Mouse (Mus musculus): ENCODE data around the gene Hivep3.

The Hivep3 gene

DNA sequence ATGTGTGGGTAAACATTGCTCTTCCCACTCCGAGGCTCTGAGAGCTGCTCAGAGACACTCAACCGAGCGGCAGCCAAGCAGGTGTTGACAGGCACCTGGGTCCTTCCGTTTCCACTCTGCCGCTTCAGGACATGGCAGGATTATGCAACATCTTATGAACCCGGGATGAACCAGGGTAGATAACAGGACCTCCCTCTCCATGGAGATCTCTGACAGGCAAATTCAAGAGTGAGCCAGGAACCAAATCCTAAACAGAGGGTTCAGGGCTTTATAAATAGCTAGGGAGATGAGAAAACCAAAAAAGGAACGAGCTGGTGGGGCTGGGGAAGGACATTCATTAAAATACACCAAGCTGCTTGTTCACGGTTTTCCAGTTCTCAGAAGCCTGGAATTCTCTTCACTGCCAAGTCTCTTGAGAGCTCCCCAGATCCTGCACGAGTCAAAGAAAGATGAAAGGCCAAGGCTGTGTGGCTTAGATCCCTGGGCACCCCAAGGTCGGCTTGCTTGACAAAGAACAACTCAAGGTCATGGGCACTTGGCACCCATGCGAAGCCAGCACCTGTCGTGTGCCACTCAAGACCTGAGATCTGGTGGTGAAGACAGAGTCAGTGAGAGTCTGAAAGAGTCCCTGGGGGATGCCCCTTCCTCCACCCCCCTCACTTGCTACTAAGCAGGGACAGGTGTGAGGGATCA lies 215.5 kb downstream of the Hivep3 start:
- no peak for DNase-seq (ENCODE audit: low spot score)

DNA sequence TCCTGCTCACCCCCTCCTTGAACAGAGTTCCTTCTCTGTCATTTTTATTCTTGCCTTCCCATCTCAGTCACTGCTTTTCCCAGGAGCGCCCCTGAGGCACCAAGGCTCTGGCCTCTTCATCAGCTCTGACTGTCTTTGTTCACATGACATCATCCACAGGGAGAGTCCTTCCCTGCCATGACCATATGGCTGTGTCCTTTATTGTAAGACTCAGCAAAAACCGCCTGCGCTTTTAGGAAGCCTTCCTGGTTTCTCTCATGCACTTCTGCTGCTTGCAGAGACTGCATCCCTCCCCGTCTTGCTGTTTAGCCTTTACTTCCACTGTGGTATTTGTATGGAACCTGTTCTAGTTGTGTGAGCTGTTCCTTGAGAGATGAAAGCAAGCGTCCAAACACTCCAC lies 216.6 kb downstream of the Hivep3 start:
- DNase-seq (ENCODE audit: low spot score): no peak

DNA sequence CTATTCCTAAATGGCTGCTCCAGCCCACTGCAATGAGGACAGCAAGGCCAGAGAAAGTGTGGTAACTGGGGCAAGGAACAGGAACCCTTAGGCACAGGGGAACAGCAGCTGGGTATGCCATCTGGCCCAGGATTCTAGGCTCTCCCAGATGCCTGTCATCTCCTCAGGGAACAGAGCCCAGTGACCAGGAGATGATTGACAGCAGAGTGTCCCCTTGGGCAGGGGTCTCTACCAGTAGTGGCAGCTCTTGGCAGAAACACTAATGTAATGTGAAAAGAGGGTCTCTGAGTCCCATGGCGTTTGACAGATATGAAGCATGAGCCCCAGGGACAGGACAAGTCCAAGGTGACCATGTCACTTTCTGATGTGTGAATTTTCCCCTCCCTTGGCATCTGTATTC lies 217.5 kb downstream of the Hivep3 start:
- no peak for DNase-seq (ENCODE audit: low spot score)

DNA sequence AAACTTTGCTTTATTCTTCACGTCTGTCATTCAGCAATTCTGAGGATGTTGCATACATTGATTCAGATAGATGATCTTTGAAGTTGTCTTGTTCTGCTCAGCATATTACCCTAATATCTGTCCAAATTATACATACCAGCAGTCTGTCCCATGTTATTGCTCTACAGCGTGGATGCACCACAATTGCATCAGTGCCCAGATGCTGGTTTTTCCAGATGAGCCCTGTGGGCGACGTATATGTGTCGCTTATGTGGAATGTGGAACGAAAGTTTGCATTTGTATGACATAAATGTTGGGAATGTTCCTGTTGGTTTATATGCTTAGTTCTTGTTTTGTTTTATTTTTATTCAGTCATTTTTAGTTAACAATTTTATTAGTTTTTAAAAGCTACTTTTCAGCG lies 221.4 kb downstream of the Hivep3 start:
- no peak for DNase-seq (ENCODE audit: low spot score)

DNA sequence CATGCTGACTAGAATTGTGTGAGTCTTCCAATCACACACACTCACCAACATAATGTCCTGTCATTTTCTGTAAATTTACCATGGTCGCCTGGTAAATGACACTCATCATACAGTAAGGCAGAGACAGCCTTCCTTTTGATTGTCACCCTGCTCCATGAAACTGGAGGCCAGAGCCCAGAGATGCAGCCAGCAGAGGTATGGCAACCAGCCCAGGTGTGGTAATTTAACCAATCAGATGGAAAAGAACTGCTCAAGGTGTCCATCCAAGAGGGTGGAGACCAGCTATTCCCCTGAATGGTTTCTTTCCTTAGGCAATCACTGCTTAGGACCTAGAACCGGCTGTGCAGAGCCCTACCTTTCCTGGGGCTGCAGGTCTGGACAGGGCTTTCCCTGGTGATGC lies 224.4 kb downstream of the Hivep3 start:
- DNase-seq (ENCODE audit: low spot score): no peak

DNA sequence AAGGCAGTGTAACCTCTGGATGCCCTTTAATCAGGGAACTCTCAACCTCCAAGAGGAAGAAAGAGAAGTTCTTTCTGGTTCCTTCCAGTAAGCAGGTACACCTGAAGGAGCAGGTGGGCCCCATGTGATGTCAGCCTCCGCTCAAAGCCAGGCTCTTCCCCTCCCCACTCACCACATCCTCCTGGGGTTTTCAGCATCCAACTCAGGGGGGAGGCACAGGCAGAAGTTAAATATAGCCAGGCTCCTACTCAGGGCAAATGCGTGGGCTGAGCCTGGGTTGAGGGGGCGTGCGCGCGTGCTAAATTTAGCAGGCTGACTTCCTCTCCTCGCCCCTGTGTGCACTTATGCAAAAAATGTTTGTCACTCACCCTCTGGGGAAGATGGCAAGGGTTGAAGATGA lies 225.7 kb downstream of the Hivep3 start:
- DNase-seq (ENCODE audit: low spot score): no peak

DNA sequence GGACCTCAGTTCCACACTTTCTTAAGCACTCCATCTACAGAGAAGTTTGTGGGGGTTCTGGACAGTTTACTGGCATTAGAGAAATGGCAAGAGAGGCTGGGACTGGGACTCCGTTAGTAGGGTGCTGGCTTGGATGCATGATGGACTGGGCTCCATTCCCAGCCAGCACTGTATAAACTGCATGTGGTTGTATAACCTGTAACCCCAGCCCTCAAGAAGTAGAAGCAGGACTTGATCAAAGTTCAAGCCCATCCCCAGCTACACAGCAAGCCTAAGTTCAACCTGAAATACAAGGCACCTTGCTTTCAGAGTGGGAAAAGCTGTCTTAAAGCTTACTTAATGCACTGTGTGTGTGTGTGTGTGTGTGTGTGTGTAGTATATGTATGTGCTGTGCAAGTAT lies 226.3 kb downstream of the Hivep3 start:
- DNase-seq (ENCODE audit: low spot score): no peak

DNA sequence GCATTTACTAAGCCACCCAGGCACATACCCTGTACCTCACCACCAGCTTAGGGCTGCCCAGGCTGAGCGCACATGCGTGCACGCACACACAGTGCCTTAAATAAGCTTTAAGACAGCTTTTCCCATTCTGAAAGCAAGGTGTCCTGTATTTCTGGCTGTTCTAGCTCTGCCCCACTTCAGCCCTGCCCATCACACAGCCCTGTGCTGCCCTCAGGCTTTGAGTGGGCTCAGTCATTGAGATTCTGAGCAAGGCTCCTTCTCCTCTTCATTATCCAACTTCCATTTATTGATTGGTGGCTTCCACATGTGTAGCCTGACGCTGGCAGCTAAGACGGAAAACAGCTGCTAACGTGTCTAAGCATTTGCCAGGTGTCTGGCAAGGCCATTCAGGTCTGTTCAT lies 226.9 kb downstream of the Hivep3 start:
- no peak for DNase-seq (ENCODE audit: low spot score)

DNA sequence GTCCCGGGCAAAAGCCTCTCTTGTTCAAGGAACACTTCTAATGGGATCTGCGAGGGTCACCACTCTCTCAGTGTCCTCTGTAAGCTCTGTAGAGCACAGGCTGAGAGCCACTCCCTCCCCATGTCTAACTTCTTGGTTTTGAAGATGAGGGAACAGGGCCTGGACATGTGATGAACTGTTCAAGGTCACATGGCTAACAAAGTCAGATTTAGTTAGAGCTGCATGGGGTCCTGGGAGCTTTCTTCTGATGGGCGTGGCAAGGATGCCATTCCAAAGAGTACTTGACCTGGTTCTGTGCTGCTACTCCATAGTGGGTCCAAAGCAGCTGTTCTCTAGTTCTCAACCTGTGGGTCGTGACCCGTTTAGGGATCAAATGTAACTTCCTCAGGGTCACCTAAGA lies 227.6 kb downstream of the Hivep3 start:
- DNase-seq (ENCODE audit: low spot score): no peak

DNA sequence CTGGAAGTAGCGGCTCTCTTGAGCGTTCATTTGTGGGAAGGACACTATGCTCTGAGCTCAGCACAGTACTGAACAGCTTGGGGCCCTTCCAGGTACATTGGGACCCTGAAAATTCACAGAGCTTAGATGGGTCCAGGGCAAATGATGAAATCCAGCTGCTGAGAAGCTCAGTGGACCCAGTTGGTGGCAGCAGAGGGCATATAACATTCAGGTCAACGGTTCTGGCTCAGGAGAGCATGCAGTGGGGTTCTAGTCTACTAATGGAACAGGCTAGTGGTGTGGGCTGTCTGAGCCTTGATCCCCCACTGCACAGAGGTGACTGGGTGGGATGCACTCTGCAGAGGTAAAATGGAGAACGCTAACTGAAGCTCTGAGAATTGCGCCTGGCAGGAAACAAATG lies 228.5 kb downstream of the Hivep3 start:
- DNase-seq (ENCODE audit: low spot score): no peak

DNA sequence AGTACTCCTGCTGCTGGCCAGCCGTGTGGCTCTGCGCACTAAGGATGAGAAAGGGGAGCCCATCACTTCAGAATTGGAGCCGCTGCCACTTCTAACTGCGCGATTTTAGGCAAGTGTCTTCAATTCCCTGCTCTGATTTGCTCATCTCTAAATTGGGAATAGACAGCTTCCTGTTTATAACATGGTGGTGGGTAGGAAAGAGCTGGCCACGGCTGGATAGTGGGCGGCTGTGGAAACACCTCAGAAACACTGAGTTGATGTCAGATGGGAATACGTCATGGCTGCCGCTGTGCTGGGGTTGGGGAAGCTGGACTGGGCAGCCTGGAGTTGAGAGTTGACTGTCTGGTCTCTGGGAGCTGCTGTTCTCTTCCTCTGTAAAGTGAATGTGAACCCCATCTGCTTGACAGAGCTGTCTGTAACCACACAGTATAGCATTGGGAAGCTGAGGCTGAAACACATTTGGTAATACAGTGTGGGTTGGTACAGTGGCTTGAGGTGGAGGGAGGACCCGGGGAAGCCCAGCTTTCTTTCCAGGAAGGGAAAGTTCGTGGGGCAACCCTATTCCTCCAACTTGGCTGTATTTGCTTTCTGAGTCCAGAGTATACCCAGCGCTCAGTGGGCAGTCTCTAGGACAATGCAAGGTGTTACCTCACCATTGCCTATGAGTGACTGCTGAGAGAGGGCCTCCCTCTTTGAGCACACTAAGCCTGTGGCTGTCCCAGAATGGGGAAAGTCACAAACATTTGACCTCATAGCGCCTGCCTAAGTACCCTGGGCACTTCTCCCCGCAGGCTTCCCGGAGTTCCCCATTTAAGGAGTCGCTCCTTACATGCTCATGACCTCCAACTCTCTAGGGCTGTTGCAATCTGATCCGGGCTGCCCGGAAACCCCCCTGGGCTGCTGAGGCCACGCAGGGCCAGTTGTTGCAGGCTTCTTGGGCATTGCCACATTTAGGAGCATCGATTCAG lies 232.8 kb downstream of the Hivep3 start:
- no peak for DNase-seq (ENCODE audit: low spot score)

DNA sequence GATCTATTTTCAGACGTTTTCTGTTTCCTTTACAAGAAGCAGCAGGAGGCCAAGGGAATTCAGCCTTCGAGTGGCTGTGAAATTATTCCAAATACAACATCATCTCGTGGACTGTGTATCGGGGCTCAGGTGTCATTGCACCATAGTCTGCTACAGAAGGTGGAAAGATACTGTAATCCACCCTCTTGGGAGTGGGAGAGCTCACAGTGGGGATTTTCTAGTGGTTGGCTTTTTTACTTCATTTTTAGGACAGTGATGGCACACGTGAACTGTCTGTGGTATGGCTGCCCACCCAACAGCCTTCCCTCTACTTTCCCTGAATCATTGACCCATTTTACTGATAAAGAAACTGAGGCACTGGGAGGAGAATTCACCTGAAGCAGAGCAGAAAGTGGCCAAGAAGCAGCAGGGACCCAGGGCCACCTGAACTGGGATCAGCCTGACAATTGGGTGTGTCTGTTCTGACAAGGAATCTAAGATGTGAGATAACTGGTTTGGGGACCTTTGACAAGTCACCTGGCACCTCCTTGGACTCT lies 233.6 kb downstream of the Hivep3 start:
- DNase-seq (ENCODE audit: low spot score): no peak

DNA sequence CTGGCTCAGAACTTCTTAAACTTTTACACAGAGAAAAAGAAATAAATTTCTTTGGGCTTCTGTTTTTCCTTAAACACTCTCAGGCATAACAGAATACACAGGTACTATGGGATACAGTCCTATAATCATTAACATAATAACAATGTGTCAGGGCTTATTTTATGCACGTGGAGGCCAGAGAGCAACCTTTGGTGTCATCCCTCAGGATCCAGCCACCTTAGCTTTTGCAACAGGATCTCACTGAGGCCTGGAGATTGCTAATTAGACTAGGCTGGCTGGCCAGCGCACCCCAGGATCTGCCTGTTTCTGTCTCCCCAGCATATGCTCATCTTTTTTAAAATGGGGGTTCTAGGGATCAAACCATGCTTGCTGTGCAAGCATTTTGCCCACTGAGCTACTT lies 234.1 kb downstream of the Hivep3 start:
- DNase-seq (ENCODE audit: low spot score): no peak

DNA sequence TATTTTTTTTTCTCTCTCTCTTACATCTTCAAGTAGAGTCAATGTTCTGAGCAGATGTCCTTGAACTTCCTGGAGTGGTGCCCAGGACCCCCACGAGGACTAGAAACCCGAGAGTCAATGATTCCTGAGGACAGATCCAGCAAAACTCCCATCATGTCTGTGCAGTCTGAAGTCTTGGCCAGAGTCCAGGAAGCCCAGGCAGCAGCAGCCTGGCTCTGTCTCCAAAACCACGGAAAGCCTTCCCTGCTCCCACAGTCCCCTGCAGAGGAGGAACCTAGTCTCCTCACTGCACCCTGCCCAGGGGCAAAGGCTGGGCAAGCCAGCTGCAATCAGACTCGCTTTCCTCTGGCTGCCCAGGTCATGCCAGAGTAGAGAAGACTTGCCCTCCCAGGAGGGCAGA lies 234.5 kb downstream of the Hivep3 start:
- peak; percentile 18 for DNase-seq (ENCODE audit: low spot score)

DNA sequence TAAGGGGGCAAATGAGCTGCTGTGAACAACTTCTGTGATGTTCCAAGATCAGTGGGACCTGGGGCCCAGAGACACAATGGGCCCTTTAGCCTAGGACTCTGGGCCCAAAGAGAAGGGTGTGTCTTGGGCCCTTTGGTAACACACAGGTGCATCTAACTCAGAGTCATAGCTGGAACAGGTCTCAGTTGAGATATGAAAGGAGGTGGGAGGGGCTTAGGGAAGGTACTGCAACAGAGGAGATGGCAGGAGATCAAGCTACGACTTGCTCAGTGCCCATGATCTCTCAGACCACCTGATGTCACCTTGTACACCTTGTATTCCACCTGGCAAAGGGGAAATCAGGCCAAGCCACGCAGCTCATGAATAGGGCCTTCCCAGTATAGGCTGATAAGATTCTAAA lies 235.3 kb downstream of the Hivep3 start:
- DNase-seq (ENCODE audit: low spot score): no peak

DNA sequence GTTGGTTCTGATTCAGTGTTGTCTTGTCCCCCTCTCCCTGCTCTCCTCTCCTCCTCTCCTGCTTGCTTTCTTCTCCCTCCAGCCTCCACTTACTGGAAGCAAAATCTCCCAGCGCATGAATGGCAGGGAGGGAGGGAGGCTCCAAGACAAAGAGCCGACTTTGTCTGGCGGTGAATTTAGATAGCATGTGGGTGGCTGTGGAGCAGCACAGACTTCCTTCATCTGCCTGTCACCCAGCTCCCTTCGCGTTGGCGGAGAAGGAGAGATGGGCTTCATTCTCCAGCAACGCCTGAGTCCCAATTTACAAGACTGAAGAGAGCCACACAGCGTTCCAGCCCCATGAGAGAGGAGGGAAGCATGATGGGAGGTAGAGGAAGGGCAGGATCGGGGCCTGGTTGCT lies 236.6 kb downstream of the Hivep3 start:
- no peak for DNase-seq (ENCODE audit: low spot score)

DNA sequence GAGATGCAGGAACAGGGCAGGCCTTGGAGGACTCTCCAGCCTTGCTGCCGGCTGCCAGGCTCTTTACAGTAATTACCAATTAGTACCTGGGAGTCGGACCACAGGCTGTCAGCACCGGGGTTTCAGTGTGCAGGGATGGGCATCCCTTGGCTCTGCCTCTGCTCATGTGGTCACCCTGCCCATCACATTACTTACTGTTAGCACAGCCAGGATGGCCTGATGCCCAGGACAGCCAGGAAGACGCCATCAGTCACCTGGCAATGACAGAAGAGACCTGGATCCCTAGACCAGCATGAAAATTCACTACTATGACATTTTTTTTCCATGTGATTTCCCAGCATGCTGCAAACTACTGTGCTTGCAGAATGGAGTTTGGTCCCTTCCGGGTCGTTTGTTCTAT lies 238.8 kb downstream of the Hivep3 start:
- DNase-seq (ENCODE audit: low spot score): no peak

DNA sequence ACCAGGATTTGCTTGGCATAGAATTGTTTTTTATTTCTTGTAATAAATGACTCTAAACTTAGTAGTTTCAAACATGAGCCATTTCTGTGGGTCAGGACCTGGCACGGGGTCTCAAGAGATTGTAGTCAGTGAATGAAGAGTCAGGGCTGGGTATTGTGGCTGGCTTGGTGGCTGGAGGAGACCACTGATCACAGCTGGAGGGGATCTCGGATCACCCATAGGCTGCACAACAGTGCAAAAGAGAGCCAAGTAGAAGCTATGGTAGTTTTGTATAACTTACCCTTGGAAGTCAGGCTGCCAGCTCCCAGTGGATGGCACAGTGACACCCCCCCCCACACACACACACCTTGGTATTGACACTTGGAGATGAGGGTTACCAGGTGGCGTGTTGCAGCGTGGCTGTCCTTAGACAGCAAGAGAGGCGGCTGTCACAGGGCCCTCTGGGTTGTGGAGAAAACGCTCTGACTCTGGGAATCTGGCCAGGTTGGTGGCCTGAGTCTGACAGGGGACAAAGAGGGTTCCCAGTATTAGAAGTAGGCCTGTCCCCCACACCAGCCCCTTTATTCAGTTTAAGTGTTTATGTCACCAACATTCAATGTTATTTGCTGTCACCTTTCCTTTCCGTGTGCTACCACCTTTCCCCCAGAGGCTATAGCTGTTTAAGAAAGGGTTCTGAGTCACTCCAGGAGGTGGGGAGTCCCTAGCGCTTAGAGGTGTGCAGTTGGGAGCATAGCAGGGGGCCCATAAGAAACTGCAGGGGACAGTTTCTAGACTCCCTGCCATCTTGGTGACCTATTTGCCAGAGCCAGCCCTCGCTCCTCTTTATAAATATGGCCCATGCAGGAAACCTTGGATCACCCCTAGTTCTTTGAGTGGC lies 240.4 kb downstream of the Hivep3 start:
- DNase-seq (ENCODE audit: low spot score): no peak

DNA sequence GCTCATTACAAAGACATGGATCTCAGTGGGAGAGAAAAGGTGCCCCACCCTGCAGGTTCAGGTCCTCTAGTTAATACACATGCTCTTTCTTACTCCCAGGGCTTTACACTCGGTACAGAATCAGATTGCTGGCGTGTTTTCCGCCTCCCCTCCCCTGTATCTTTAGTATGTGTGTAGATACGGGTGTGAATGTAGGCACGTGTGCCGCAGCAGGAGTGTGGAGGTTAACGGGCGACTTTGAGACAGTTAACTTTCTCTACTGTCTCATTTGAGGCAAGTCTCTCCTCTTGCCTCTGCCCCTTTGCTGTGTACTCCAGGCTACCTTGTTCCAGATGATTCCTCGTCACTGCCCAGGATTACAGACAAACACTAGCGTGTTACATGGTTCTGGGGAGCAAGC lies 241.7 kb downstream of the Hivep3 start:
- no peak for DNase-seq (ENCODE audit: low spot score)

DNA sequence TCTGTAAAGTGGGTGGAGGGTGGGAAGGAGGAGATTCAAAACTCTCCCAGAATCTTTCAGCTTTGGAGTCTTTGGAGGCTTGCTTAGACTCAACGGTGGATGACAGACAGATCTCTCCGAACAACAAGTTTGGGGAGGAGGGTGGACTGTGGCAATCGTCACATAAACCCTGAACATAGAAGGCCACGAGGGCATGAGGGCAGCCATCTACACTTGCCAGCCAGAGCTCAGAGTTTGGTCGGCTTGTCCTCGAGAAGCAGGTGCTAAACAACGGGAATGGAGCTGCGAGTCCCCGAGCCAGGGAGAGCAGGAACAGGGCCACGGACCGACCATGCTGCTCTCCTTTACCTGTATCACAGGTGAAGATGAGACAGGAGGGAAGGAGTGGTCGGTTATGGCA lies 242.2 kb downstream of the Hivep3 start:
- no peak for DNase-seq (ENCODE audit: low spot score)

DNA sequence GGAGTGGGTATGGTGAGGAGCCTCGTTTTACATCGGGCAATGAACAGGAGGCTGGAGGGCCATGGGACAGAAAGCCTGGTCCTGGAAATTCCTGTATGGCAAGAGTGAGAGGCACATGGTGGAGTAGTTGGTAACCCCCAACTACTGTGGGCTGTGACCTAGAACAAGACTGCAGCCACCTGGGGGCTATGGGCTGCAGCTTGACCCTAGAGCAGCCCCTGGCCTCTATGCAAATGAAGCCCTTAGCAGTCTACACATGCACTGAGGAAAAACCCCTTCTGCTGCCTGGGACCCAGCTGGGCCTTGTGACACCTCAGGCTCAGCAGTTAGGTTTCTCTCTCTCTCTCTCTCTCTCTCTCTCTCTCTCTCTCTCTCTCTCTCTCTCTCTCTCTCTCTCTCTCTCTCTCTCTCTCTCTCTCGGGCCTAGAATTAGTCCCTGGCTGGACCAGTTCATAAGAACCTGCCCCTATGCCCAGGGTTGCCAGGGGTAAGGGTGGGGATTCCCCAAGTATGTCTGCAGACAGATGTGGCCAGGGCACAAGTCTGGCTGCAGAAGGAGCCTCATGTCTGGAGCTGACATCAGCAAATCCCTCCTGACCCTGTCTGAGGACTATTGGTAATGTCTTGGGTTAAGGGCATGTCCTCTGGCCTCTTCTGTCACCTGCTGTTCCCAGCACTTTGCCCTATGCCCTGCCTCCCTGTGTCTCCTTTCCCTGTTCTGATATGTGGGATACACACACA lies 243.0 kb downstream of the Hivep3 start:
- no peak for DNase-seq (ENCODE audit: low spot score)

Data from ovary, adult 18-20 months (tissue).